Mouse (Mus musculus) embryonic facial prominence, embryonic 10.5 days (tissue): ENCODE measurements around the gene Hoxc13. TPM values are rescaled to one million over a fixed set of nuclear protein-coding genes. Genes with fewer than 3 reads are reported as not detected.

Experiments
- DNase-seq: peaks from one replicate; pipeline ENCODE4 v3.0.0-alpha.2; 2017; ENCODE audit warnings: low spot score
- H3K27ac ChIP-seq: fragments of 300-500 bp; sonication (generic); replicated peaks from 2 replicates; pipeline ENCODE4 v1.5.1; 2016; ENCODE audit warnings: mild to moderate bottlenecking
- H3K27me3 ChIP-seq: fragments of 300-500 bp; sonication (generic); replicated peaks from 2 replicates; pipeline ENCODE4 v1.6.1; 2016; ENCODE audit warnings: low read depth, mild to moderate bottlenecking; ENCODE audit not compliant: poor library complexity, severe bottlenecking
- H3K36me3 ChIP-seq: fragments of 300-500 bp; sonication (generic); replicated peaks from 2 replicates; pipeline ENCODE4 v1.6.1; 2016; ENCODE audit warnings: mild to moderate bottlenecking, moderate library complexity
- H3K4me1 ChIP-seq: fragments of 300-500 bp; sonication (generic); 2 replicates; pipeline ENCODE4 v1.6.1; 2016
- H3K4me3 ChIP-seq: fragments of 300-500 bp; sonication (generic); 2 replicates; pipeline ENCODE4 v1.5.1; 2016; ENCODE audit warnings: mild to moderate bottlenecking, moderate library complexity
- H3K9me3 ChIP-seq: fragments of 300-500 bp; sonication (generic); 2 replicates; pipeline ENCODE4 v1.6.1; 2016; ENCODE audit warnings: mild to moderate bottlenecking
- WGBS: fragments of 180-500 bp; shearing (Covaris S2); methylation state at CpG from one replicate; pipeline ENCODE4 v1.1.7; 2016; 5-methylcytosine and 5-hydroxymethylcytosine counted together
- polyA plus RNA-seq: library from polyadenylated mRNA; unstranded; fragments of >200 nt; fragmentation: Nextera tagmentation; extraction: Ambion mirVana; gene quantifications from 2 replicates; pipeline ENCODE4 v1.2.1, GENCODE M21; 2016

Gene Hoxc13
- polyA plus RNA-seq, 1 experiment from 2014 or later, result not detected

GRCm38 (mm10) chr15:102956906-102957305, 36.0 kb downstream of the Hoxc13 start:
- Histone ChIP-seq H3K4me1 (peaks cover 5% of the 10 kb centered on the region; the same call in 1 of the 2 replicates), H3K9me3 (no peaks in the 10 kb centered on the region), H3K27ac (no peak overlapping the region), H3K4me3 (no peak overlapping the region), H3K27me3 (peaks cover 100% of the 10 kb centered on the region), H3K36me3 (no peaks in the 10 kb centered on the region)
- 1% methylated on average over 12 of the region's 12 CpGs for WGBS
- DNase-seq, result no peak

GRCm38 (mm10) chr15:102959663-102960191, 38.8 kb downstream of the Hoxc13 start:
- H3K9me3 ChIP-seq, result no peaks in the 10 kb centered on the region
- no peak overlapping the region for H3K4me3 ChIP-seq
- H3K36me3 ChIP-seq, result no peaks in the 10 kb centered on the region
- H3K27me3 ChIP-seq, result peaks cover 100% of the 10 kb centered on the region
- H3K27ac ChIP-seq, result no peak overlapping the region
- peaks cover 2% of the 10 kb centered on the region; the same call in 1 of the 2 replicates for H3K4me1 ChIP-seq
- no peak for DNase-seq
- 2% methylated on average over 13 of the region's 13 CpGs for WGBS

DNA sequence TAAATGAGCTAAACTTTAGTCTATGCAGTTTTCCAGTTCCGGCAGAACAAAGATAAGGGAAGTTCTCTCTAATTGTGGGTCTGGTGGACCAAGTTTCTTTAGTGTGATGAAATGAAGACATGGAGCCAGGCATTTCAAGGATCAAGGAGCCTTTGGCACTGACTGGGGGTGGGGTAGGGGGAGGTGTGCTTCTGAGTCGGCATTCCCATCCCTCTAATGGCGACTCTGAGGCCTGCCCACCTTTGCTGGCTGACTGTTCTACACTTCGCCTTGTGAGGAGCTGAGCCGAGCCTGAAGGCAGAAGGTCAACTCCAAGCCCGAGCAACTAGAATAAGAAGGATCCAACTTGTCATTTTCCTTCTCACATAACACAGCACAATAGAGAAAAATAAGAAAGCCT, 40.8 kb downstream of the Hoxc13 start:
- WGBS, result 5% methylated on average over 6 of the region's 6 CpGs
- H3K36me3 ChIP-seq, result no peaks in the 10 kb centered on the region
- no peaks in the 10 kb centered on the region for H3K9me3 ChIP-seq
- DNase-seq, result no peak
- H3K4me1 ChIP-seq, result peaks cover 5% of the 10 kb centered on the region; the same call in 1 of the 2 replicates
- no peak overlapping the region for H3K4me3 ChIP-seq
- no peak overlapping the region for H3K27ac ChIP-seq
- peaks cover 100% of the 10 kb centered on the region for H3K27me3 ChIP-seq

DNA sequence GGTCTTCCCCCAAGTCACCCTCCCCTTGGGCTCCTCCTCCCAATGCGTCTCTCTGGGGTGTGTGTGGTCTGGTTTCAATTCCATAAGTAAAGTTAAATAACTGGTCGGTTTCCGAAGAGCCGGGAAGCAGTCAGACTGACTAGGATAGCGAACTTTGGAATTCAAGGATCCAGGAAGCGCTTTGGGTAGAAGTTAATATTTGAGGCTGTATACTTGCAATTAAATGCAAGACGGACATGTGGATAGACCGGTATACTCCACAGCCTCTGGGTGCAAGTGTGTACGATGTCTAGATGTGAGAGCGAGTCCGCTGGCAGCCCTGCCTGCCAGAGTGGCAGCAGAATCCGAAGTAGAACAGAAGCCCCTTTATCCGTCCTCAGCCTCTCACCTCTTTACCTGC, 41.6 kb downstream of the Hoxc13 start:
- no peaks in the 10 kb centered on the region for H3K36me3 ChIP-seq
- WGBS, result 2% methylated on average over 13 of the region's 13 CpGs
- peaks cover 100% of the 10 kb centered on the region for H3K27me3 ChIP-seq
- H3K4me1 ChIP-seq, result peaks cover 7% of the 10 kb centered on the region; the same call in 1 of the 2 replicates
- H3K27ac ChIP-seq, result no peak overlapping the region
- DNase-seq, result no peak
- no peaks in the 10 kb centered on the region for H3K9me3 ChIP-seq
- H3K4me3 ChIP-seq, result no peak overlapping the region

DNA sequence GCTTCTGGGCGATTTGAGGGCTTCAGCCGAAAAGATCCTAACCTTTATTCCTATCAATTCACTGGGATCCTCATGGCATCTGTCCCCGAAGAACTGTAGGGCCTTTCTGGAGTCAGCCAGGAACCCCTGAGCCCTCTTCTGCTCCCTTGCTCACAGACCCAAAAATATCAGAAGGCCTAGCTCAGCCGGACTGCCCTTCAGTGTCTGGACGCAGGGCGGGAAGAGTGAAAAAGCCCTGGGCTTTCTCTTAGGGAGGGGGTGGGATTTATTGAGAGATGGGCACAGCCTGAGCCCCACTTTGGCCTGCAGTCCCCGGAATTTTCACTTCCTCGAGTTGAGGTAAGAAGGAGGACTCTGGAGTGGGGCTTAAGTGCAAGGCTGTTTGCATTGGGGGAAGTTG, 42.4 kb downstream of the Hoxc13 start:
- no peak for DNase-seq
- WGBS, result 2% methylated on average over 8 of the region's 8 CpGs
- Histone ChIP-seq H3K9me3 (no peaks in the 10 kb centered on the region), H3K4me3 (no peak overlapping the region), H3K27me3 (peaks cover 100% of the 10 kb centered on the region), H3K4me1 (peaks cover 7% of the 10 kb centered on the region; the same call in 1 of the 2 replicates), H3K27ac (no peak overlapping the region), H3K36me3 (no peaks in the 10 kb centered on the region)

DNA sequence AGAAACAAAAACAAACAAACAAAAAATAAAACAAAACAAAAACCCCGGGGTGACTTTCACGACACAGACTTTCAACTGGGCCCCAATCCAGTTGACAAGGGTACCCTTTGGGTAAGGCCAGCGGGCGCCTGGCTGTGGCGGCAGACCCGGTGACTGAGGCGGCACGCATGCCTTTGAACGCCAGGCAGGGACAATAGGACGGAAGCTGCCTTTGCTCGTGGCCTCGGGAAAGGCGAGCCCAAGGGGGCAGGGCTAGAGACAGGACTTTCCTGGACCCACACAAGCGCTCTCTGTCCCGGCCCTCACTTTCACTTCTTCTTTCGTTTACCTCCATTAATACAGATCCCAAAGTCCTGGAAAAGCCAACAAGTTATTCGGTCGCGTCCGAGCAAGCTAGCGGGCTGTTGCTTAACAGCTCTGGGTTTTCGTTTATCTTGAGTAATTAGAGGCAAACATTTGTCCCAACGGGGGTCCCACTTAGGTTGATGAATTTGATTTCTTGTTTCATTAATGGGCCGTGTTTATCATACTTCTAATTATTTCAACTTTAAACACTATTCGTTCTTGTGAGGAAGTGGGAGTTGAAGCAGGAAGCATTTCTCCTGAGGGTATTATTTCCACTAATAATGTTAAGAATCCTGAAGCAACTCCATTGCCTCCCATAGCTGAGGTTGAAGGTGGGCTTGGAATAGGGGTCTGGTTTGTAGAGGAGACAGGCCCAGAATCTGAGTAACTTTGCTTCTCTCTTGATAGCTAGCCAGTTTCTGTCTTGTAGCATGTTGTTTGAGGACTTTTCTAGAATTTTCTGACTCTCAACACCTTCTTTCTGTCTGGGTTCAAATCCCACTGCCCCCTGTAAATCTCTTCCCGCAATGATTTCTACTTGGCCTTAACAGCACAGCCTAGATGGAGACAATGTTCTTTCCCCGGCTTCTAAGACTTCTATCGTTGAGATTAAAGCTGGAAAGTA, 43.1 kb downstream of the Hoxc13 start:
- H3K4me1 ChIP-seq, result peaks cover 7% of the 10 kb centered on the region; the same call in 1 of the 2 replicates
- no peak overlapping the region for H3K4me3 ChIP-seq

GRCm38 (mm10) chr15:102965003-102965891, 44.3 kb downstream of the Hoxc13 start:
- peaks cover 7% of the 10 kb centered on the region; the same call in 1 of the 2 replicates for H3K4me1 ChIP-seq
- H3K36me3 ChIP-seq, result no peaks in the 10 kb centered on the region
- H3K4me3 ChIP-seq, result no peak overlapping the region
- WGBS, result 2% methylated on average over 26 of the region's 26 CpGs
- peaks cover 100% of the 10 kb centered on the region for H3K27me3 ChIP-seq
- H3K27ac ChIP-seq, result no peak overlapping the region
- peak; percentile 58 for DNase-seq
- H3K9me3 ChIP-seq, result no peaks in the 10 kb centered on the region

More for the DNA sequence above, 43.1 kb downstream of the Hoxc13 start:
- DNase-seq, result peak; percentile 74
- Histone ChIP-seq H3K9me3 (no peaks in the 10 kb centered on the region), H3K36me3 (no peaks in the 10 kb centered on the region), H3K27ac (no peak overlapping the region), H3K27me3 (peaks cover 100% of the 10 kb centered on the region)
- 1% methylated on average over 28 of the region's 28 CpGs for WGBS

GRCm38 (mm10) chr15:102965892-102966775, 45.2 kb downstream of the Hoxc13 start:
- DNase-seq, result peak; percentile 90
- no peaks in the 10 kb centered on the region for H3K9me3 ChIP-seq
- H3K4me1 ChIP-seq, result peaks cover 7% of the 10 kb centered on the region; the same call in 1 of the 2 replicates
- peaks cover 100% of the 10 kb centered on the region for H3K27me3 ChIP-seq
- H3K4me3 ChIP-seq, result peak overlapping the region; percentile 27
- H3K27ac ChIP-seq, result no peak overlapping the region
- no peaks in the 10 kb centered on the region for H3K36me3 ChIP-seq
- WGBS, result 3% methylated on average over 30 of the region's 30 CpGs

- Histone ChIP-seq H3K9me3 (no peaks in the 10 kb centered on the region), H3K27me3 (peaks cover 100% of the 10 kb centered on the region), H3K36me3 (no peaks in the 10 kb centered on the region), H3K27ac (no peak within 1 kb of the TSS), H3K4me1 (peaks cover 7% of the 10 kb centered on the region; the same call in 1 of the 2 replicates), H3K4me3 (peak within 1 kb of the TSS; percentile 27)
- no peak for DNase-seq
- WGBS, result 2% methylated on average over 27 of the region's 27 CpGs
These were observed 45.9 kb downstream of the Hoxc13 start, which contains the start of gene Hoxc10 for GRCm38 (mm10) chr15:102966776-102967311. Hoxc10 (plus strand) TSS chr15:102966796.

- Histone ChIP-seq H3K4me1 (peaks cover 7% of the 10 kb centered on the region; the same call in 1 of the 2 replicates), H3K27ac (no peak within 1 kb of the TSS), H3K36me3 (no peaks in the 10 kb centered on the region), H3K27me3 (peaks cover 100% of the 10 kb centered on the region), H3K4me3 (peak within 1 kb of the TSS; percentile 27), H3K9me3 (no peaks in the 10 kb centered on the region)
- WGBS, result 1% methylated on average over 12 of the region's 12 CpGs
- DNase-seq, result no peak
These were observed 46.3 kb downstream of the Hoxc13 start, which contains the start of gene Hoxc5 for GRCm38 (mm10) chr15:102967312-102967510. Hoxc5 (plus strand) TSS chr15:102967443.
